Mouse (Mus musculus): ENCODE measurements around the gene Nr2e1. TPM values are rescaled to one million over a fixed set of nuclear protein-coding genes. Genes with fewer than 3 reads are reported as not detected.

The Nr2e1 gene
- polyA plus RNA-seq, 1 experiment from 2014 or later: not detected

DNA sequence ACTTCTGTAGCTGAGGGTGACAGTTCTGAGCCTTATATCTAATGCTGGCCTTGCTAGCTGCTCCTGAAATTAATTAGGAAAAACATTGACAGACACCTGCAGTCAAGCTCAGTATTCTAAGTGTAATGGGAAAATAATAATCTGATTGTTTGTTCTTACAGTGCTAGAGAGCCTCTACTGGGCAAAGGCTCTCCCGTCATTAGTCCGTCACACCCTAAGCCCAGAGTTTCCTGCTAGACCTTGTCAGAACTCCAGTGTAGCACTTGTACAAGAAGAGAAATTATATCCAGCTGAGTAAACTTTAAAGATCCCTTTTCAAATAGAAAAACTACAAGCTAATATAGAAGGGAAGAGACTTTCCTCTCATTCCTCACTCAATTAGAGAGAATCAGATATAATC lies 60.5 kb downstream of the Nr2e1 start:
- ATAC-seq (no peak), DNase-seq (no peak)
- Histone ChIP-seq H3K4me3 (ENCODE audit: low read depth, low read length) (no peak overlapping the region), H3K4me1 (ENCODE audit: insufficient read depth) (peaks cover 13% of the 10 kb centered on the region), H3K9me3 (ENCODE audit: low read length) (no peaks in the 10 kb centered on the region), H3K27me3 (ENCODE audit: insufficient read depth, low read length) (no peaks in the 10 kb centered on the region), H3K9ac (replicated peaks) (no peak overlapping the region), H3K27ac (ENCODE audit: low read depth) (no peak overlapping the region), H3K4me2 (ENCODE audit: low read depth, low read length) (no peak overlapping the region), H3K36me3 (replicated peaks; ENCODE audit: insufficient read depth, low read length) (peaks cover 13% of the 10 kb centered on the region)
- 71% methylated on average over 2 of the region's 2 CpGs for WGBS (ENCODE audit: insufficient replicate concordance)
- no peak for TF ChIP-seq EP300 (IDR thresholded peaks at IDR 0.05; ENCODE audit: low read depth)
- no peak for TF ChIP-seq CTCF (IDR thresholded peaks at IDR 0.05; ENCODE audit: low read depth)

DNA sequence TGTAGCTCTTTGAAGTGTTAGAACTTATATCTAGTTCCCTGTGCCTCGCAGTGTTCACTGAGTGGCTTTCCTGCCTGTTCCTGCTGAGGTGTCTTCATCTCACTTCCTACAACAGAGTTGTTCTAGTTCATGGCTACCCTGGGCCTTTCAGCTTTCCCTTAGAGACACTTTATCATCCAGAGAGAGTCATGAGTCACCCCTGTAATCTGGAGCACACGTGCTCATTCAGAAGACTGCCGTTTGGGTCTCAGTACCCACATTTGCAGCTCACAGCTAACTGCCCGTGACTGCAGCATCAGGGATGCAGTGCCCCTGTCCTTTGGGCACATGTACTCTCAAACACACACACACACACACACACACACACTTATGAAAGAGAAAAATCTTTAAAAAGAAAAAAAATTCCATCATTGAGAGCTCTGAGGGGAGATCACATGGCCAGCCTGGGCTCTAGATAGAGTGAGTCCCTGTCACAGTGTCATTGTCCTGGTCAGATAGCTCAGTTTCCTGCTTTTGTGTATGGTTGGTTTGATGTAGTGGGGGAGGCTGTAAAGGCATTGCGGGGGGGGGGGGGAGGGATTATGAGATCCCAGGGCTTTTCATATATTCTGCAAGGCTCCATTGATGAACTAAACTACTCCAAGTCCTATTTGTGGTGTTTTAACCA lies 62.0 kb downstream of the Nr2e1 start:
- Histone ChIP-seq H3K4me1 (ENCODE audit: insufficient read depth) (peaks cover 23% of the 10 kb centered on the region), H3K9me3 (ENCODE audit: low read length) (no peaks in the 10 kb centered on the region), H3K36me3 (replicated peaks; ENCODE audit: insufficient read depth, low read length) (peaks cover 9% of the 10 kb centered on the region), H3K4me3 (ENCODE audit: low read depth, low read length) (no peak overlapping the region), H3K4me2 (ENCODE audit: low read depth, low read length) (no peak overlapping the region), H3K27me3 (ENCODE audit: insufficient read depth, low read length) (no peaks in the 10 kb centered on the region), H3K9ac (replicated peaks) (no peak overlapping the region), H3K27ac (ENCODE audit: low read depth) (peak overlapping the region; percentile 25; the same call in 1 of the 2 replicates)
- TF ChIP-seq EP300 (IDR thresholded peaks at IDR 0.05; ENCODE audit: low read depth) (no peak), CTCF (IDR thresholded peaks at IDR 0.05; ENCODE audit: low read depth) (no peak)
- 35% methylated on average over 5 of the region's 5 CpGs for whole genome bisulfite sequencing (ENCODE audit: insufficient replicate concordance)
- DNase-seq (no peak), ATAC-seq (peak; percentile 69)

DNA sequence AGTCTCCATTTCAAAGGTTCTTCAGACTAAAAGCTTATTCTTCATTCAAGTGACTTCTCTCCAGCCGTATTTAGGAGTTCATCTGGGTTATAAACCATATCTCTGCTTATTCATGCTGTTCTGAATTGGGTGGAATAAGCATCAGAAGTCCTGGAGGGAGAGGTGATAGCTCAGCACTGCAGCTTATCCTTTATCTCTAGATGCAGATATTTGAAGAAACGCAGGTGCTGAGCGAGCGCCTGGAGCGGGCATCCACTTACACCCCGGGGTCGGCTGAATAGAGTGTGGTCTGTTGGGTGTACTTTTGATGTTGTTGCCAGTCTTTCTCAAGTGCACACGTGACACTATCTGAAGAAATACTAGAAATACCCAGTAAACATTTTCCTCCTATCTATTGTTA lies 65.1 kb downstream of the Nr2e1 start:
- H3K4me1 ChIP-seq (ENCODE audit: insufficient read depth): peaks cover 22% of the 10 kb centered on the region

DNA sequence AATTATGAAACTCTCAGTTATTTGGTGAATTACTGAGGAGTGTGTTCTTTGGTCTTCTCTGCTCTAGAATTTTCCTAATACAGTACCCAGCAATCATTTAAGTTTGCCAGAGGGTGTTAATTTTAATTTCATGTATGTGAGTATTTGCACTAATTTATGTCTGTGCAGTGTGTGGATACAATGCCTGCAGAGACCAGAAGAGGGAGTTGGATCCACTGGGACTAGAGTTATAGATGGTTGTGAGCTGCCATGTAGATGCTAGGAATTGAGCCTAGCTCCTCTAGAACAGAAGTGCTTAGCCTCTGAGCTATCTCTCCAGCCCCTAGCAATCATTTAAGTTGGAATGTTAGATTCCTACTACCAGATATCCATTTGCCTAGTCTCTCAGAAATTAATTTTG lies 69.3 kb downstream of the Nr2e1 start:
- no peaks in the 10 kb centered on the region for H3K27me3 ChIP-seq (ENCODE audit: insufficient read depth, low read length)
- TF ChIP-seq CTCF (IDR thresholded peaks at IDR 0.05; ENCODE audit: low read depth) (peak; percentile 60), EP300 (IDR thresholded peaks at IDR 0.05; ENCODE audit: low read depth) (no peak)
- no peak for DNase-seq
- no peak overlapping the region for H3K27ac ChIP-seq (ENCODE audit: low read depth)
- H3K4me1 ChIP-seq (ENCODE audit: insufficient read depth): peaks cover 26% of the 10 kb centered on the region
- H3K9ac ChIP-seq (replicated peaks): no peak overlapping the region
- peaks cover 6% of the 10 kb centered on the region; the same call in 1 of the 2 replicates for H3K36me3 ChIP-seq (replicated peaks; ENCODE audit: insufficient read depth, low read length)
- H3K4me3 ChIP-seq (ENCODE audit: low read depth, low read length): no peak overlapping the region
- no peak for ATAC-seq
- no peak overlapping the region for H3K4me2 ChIP-seq (ENCODE audit: low read depth, low read length)
- H3K9me3 ChIP-seq (ENCODE audit: low read length): no peaks in the 10 kb centered on the region

More for the DNA sequence above, 65.1 kb downstream of the Nr2e1 start:
- ATAC-seq (no peak; the same call in 1 of the 2 replicates), DNase-seq (no peak)
- TF ChIP-seq CTCF (IDR thresholded peaks at IDR 0.05; ENCODE audit: low read depth) (no peak), EP300 (IDR thresholded peaks at IDR 0.05; ENCODE audit: low read depth) (peak; percentile 86)
- Histone ChIP-seq H3K36me3 (replicated peaks; ENCODE audit: insufficient read depth, low read length) (peaks cover 3% of the 10 kb centered on the region; the same call in 1 of the 2 replicates), H3K4me2 (ENCODE audit: low read depth, low read length) (no peak overlapping the region), H3K27me3 (ENCODE audit: insufficient read depth, low read length) (no peaks in the 10 kb centered on the region), H3K9ac (replicated peaks) (no peak overlapping the region), H3K9me3 (ENCODE audit: low read length) (no peaks in the 10 kb centered on the region), H3K27ac (ENCODE audit: low read depth) (peak overlapping the region; percentile 3; the same call in 1 of the 2 replicates), H3K4me3 (ENCODE audit: low read depth, low read length) (no peak overlapping the region)
- 53% methylated on average over 8 of the region's 8 CpGs for WGBS (ENCODE audit: insufficient replicate concordance)

Other genes starting within 250 kb of the Nr2e1 start
- 2.3 and 2.9 TPM in 2 replicates for gene Afg1l, start 105.1 kb downstream of the Nr2e1 start, polyA plus RNA-seq (2015; fragmentation: Nextera tagmentation; extraction: Ambion mirVana)
- 173 and 176 TPM in 2 replicates for gene Snx3, start 81.6 kb downstream of the Nr2e1 start, polyA plus RNA-seq (2015; fragmentation: Nextera tagmentation; extraction: Ambion mirVana)
- gene Ostm1, start 190 bp upstream of the Nr2e1 start, polyA plus RNA-seq (2015; fragmentation: Nextera tagmentation; extraction: Ambion mirVana): 10.2 and 12.1 TPM in 2 replicates
- gene Sec63, start 177.9 kb upstream of the Nr2e1 start, polyA plus RNA-seq (2015; fragmentation: Nextera tagmentation; extraction: Ambion mirVana): 13.4 and 14.0 TPM in 2 replicates

All from liver, postnatal 0 days (tissue).